Mouse (Mus musculus) C2C12 (cell line): ENCODE results near the gene Npc2. TPM values are rescaled to one million over a fixed set of nuclear protein-coding genes. Genes with fewer than 3 reads are reported as not detected.

Experiments used
- H3K27me3 ChIP-seq: one replicate; pipeline ENCODE4 v1.6.1; 2011; ENCODE audit not compliant: control insufficient read depth, insufficient read depth, insufficient read length
- H3K36me3 ChIP-seq: one replicate; pipeline ENCODE4 v1.6.1; 2011; ENCODE audit not compliant: control insufficient read depth, insufficient read depth
- H3K4me3 ChIP-seq: one replicate; pipeline ENCODE4 v1.5.1; 2011; ENCODE audit warnings: mild to moderate bottlenecking, control low read depth; ENCODE audit not compliant: poor library complexity, insufficient read depth, severe bottlenecking
- H3K79me2 ChIP-seq: one replicate; pipeline ENCODE4 v1.6.1; 2011; ENCODE audit not compliant: control insufficient read depth, insufficient read depth
- H3K79me3 ChIP-seq: one replicate; pipeline ENCODE4 v1.6.1; 2011; ENCODE audit warnings: low read depth, control low read depth
- H3ac ChIP-seq: one replicate; pipeline ENCODE3; 2011; ENCODE audit warnings: low read depth; ENCODE audit not compliant: control insufficient read depth, insufficient read length
- CEBPB ChIP-seq: IDR thresholded peaks from one replicate; pipeline ENCODE4 v1.6.1; 2011; ENCODE audit warnings: low read depth, mild to moderate bottlenecking, control low read depth, moderate library complexity
- CTCF ChIP-seq: IDR thresholded peaks from one replicate; pipeline ENCODE4 v1.5.1; 2011; ENCODE audit not compliant: control insufficient read depth, insufficient read depth, insufficient read length
- FOSL1 ChIP-seq: IDR thresholded peaks from one replicate; pipeline ENCODE4 v1.8.0; 2011; ENCODE audit warnings: mild to moderate bottlenecking, low read length; ENCODE audit not compliant: poor library complexity, insufficient read depth, severe bottlenecking
- MAX ChIP-seq: IDR thresholded peaks from one replicate; pipeline ENCODE4 v1.6.1; 2011; ENCODE audit warnings: mild to moderate bottlenecking, control low read depth
- MYOD1 ChIP-seq: IDR thresholded peaks from one replicate; pipeline ENCODE4 v1.6.1; 2011; ENCODE audit warnings: low read depth; ENCODE audit not compliant: control insufficient read depth, insufficient read length
- MYOG ChIP-seq: IDR thresholded peaks from one replicate; pipeline ENCODE4 v1.6.1; 2011; ENCODE audit not compliant: control insufficient read depth, insufficient read length; ENCODE audit errors: extremely low read depth
- USF1 ChIP-seq: IDR thresholded peaks from one replicate; pipeline ENCODE4 v1.6.1; 2011; ENCODE audit warnings: low read depth, mild to moderate bottlenecking, control low read depth, moderate library complexity
- polyA plus RNA-seq: library from polyadenylated mRNA; unstranded; fragments of >200 nt; fragmentation: generic; extraction: Trizol; gene quantifications from one replicate; pipeline ENCODE4 v1.2.1, GENCODE M21; 2012; ENCODE audit warnings: missing spikeins

The Npc2 gene
- polyA plus RNA-seq, 1 experiment = 226 TPM

DNA sequence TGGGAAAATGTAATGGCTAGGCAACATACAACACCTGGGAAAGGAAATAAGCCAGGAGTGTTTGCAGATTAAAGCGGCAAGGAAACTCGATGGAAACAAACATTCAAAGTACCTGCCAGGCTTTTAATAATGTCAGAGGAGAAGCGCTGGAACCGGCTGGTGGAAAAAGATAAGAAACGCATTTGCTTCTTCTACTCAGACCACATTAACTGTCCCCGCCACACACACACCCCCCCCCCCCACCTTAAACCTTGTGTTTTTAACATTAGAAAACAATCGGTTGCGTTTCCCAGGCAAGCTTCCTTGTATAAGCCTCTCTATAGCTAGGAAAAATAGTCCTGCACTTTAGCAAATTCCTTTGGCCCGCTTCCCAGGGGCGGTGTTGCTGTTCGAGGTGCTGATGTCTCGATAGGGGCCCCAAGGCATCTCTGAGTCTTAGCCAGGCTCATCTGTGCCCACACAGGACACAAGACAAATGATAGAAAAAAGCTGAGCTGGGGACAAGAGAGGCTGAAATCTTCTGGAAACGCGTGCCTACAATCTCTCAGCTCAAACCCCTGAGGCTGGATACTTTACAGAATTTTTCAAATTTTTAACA lies 63.0 kb downstream of the Npc2 start:
- Histone ChIP-seq H3K79me2 (no peaks in the 10 kb centered on the region), H3K79me3 (no peaks in the 10 kb centered on the region), H3ac (no peak overlapping the region), H3K4me3 (no peak overlapping the region), H3K36me3 (no peaks in the 10 kb centered on the region), H3K27me3 (peaks cover 27% of the 10 kb centered on the region)
- TF ChIP-seq MYOD1 (no peak), CTCF (no peak), CEBPB (no peak), FOSL1 (no peak), MYOG (no peak), MAX (no peak), USF1 (no peak)

DNA sequence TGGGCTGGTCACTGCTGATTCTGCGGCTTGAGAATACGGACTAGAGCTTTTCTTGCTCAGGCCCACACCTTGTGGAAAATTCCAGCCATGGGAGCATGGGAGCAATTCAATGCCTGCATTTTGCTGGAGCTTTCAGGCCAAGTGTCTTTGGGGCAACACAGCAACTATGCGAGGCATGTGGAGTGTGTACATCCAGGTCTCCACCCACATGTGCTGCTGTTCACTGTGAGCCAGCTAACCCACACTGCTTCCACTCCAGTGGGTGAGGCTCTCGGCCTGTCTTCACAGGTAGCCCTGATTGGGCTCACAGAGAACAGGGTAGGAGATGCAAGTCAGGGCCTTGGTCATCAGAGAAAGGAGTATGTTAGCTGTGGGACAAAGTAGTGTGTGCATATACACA lies 65.1 kb downstream of the Npc2 start:
- Histone ChIP-seq H3K4me3 (no peak overlapping the region), H3K27me3 (peaks cover 42% of the 10 kb centered on the region), H3K36me3 (no peaks in the 10 kb centered on the region), H3K79me2 (no peaks in the 10 kb centered on the region), H3K79me3 (no peaks in the 10 kb centered on the region), H3ac (no peak overlapping the region)
- TF ChIP-seq MYOD1 = no peak
- no peak for TF ChIP-seq CTCF
- no peak for TF ChIP-seq USF1
- TF ChIP-seq CEBPB = no peak
- no peak for TF ChIP-seq FOSL1
- TF ChIP-seq MYOG = no peak
- no peak for TF ChIP-seq MAX

DNA sequence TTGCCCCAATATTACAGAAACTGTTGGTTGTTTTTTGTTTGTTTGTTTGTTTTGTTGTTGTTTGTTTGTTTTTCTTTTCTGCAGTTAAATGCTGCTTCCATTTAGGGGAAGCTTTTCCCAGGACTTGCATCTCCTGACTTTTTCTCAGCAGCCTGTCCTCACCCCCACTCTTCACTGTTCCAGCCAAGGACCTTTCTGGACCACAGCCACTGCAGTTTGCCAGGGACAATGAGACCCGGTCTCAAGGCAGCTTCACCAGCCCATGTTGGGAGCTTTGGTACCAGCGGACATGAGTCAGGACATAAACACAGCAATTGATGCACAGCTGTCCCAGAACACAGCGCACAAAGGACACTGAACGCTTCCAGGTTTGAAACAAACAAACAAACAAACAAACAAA lies 66.1 kb downstream of the Npc2 start:
- peaks cover 43% of the 10 kb centered on the region for H3K27me3 ChIP-seq
- no peaks in the 10 kb centered on the region for H3K79me2 ChIP-seq
- H3K79me3 ChIP-seq = no peaks in the 10 kb centered on the region
- TF ChIP-seq USF1 = no peak
- no peak for TF ChIP-seq MYOG
- no peak for TF ChIP-seq FOSL1
- no peak for TF ChIP-seq MYOD1
- no peak for TF ChIP-seq CTCF
- no peak for TF ChIP-seq CEBPB
- TF ChIP-seq MAX = no peak
- H3K36me3 ChIP-seq = no peaks in the 10 kb centered on the region
- H3K4me3 ChIP-seq = no peak overlapping the region
- no peak overlapping the region for H3ac ChIP-seq

Other genes with a start within 250 kb of the Npc2 start
- not detected for gene Vsx2, start 203.4 kb downstream of the Npc2 start, polyA plus RNA-seq
- 8.5 TPM for gene Abcd4, start 155.7 kb downstream of the Npc2 start, polyA plus RNA-seq
- not detected for gene Vrtn, start 132.1 kb downstream of the Npc2 start, polyA plus RNA-seq
- gene Syndig1l, start 74.3 kb downstream of the Npc2 start, polyA plus RNA-seq = not detected
- gene Isca2, start 99 bp upstream of the Npc2 start, polyA plus RNA-seq = 44.1 TPM
- gene Ltbp2, start 103.4 kb upstream of the Npc2 start, polyA plus RNA-seq = 49.5 TPM
- gene Fcf1, start 197.7 kb upstream of the Npc2 start, polyA plus RNA-seq = 115 TPM
- 9.9 TPM for gene Arel1, start 197.7 kb upstream of the Npc2 start, polyA plus RNA-seq
- 16.6 TPM for gene Ylpm1, start 223.2 kb upstream of the Npc2 start, polyA plus RNA-seq